Mouse (Mus musculus) midbrain, embryonic 13.5 days (tissue): ENCODE data around the gene Ccnjl. TPM values are rescaled to one million over a fixed set of nuclear protein-coding genes. Genes with fewer than 3 reads are reported as not detected.
A peak's percentile ranks its signal among the peaks of the same experiment; 100 is the strongest.

Source experiments
- ATAC-seq: fragments of 200-750 bp; cut with Nextera tagmentation; 2 replicates; pipeline ENCODE4 v1.8.0; 2017; ENCODE audit warnings: mild to moderate bottlenecking, moderate TSS enrichment, moderate library complexity
- H3K27ac ChIP-seq: fragments of 300-500 bp; sonication (generic); 2 replicates; pipeline ENCODE4 v1.5.1; 2015; ENCODE audit warnings: inconsistent platforms, mild to moderate bottlenecking, moderate library complexity
- H3K27me3 ChIP-seq: fragments of 300-500 bp; sonication (generic); 2 replicates; pipeline ENCODE4 v1.6.1; 2015; ENCODE audit warnings: mild to moderate bottlenecking, inconsistent platforms
- H3K36me3 ChIP-seq: fragments of 300-500 bp; sonication (generic); 2 replicates; pipeline ENCODE4 v1.6.1; 2015; ENCODE audit warnings: mild to moderate bottlenecking, inconsistent platforms
- H3K4me1 ChIP-seq: fragments of 300-500 bp; sonication (generic); replicated peaks from 2 replicates; pipeline ENCODE4 v1.6.1; 2015; ENCODE audit warnings: inconsistent platforms
- H3K4me2 ChIP-seq: fragments of 300-500 bp; sonication (generic); replicated peaks from 2 replicates; pipeline ENCODE4 v1.6.1; 2015; ENCODE audit warnings: moderate library complexity, mild to moderate bottlenecking, inconsistent platforms
- H3K4me3 ChIP-seq: fragments of 300-500 bp; sonication (generic); replicated peaks from 2 replicates; pipeline ENCODE4 v1.5.1; 2015; ENCODE audit warnings: mild to moderate bottlenecking, inconsistent platforms
- H3K9ac ChIP-seq: fragments of 300-500 bp; sonication (generic); replicated peaks from 2 replicates; pipeline ENCODE4 v1.6.1; 2015; ENCODE audit warnings: mild to moderate bottlenecking, inconsistent platforms
- H3K9me3 ChIP-seq: fragments of 300-500 bp; sonication (generic); 2 replicates; pipeline ENCODE4 v1.6.1; 2016; ENCODE audit warnings: mild to moderate bottlenecking, inconsistent platforms
- WGBS: fragments of 180-500 bp; shearing (Covaris S2); methylation state at CpG from one replicate; pipeline ENCODE4 v1.1.7; 2015; 5-methylcytosine and 5-hydroxymethylcytosine counted together
- polyA plus RNA-seq: library from polyadenylated mRNA; unstranded; fragments of >200 nt; fragmentation: Nextera tagmentation; extraction: Ambion mirVana; gene quantifications from 2 replicates; pipeline ENCODE4 v1.2.1, GENCODE M21; 2015

Ccnjl gene
- polyA plus RNA-seq, 1 experiment from 2014 or later = 24.2 TPM

DNA sequence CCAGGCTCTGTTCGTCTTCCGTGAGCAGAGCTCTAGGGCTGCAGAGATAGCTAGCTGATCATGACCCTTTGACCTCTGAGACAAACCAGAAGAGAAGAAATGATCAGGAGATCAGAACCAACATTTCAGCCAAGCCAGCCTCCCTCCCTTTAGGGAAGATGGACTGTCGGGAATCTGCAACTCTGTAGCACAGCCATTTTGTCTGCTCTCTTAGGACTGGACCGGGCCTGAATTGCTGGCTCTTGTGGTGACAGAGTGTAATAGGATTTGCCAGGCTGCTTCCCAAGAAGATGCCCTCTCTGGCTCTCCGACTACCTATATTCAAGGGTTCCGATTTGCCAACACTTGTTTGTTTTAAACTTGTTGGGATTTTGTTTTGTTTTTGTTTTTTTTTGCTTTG lies 24.1 kb downstream of the Ccnjl start:
- Histone ChIP-seq H3K36me3 (peaks cover 14% of the 10 kb centered on the region), H3K4me2 (no peak overlapping the region), H3K27me3 (no peaks in the 10 kb centered on the region), H3K4me3 (no peak overlapping the region), H3K9ac (no peak overlapping the region), H3K4me1 (peaks cover 28% of the 10 kb centered on the region), H3K27ac (no peak overlapping the region), H3K9me3 (no peaks in the 10 kb centered on the region)
- WGBS = 61% methylated on average over 6 of the region's 6 CpGs
- ATAC-seq = no peak

DNA sequence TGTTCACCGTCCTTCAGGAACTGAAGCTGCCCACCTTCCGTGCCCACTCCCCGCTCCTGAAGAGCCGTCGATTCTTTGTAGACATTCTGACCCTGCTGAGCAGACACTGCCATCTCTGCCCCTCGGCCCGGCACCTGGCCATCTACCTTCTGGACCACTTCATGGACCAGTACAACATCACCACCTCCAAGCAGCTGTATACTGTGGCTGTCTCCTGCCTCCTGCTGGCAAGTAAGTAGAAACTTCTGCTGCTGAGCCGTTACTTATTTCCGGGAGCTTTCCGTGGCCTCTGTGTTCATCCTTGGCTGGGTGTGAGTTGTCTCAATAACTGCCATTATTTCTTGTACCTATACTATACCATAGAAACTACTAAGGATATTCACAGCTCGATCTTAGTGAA lies 28.0 kb downstream of the Ccnjl start:
- ATAC-seq = no peak
- H3K27ac ChIP-seq = no peak overlapping the region
- WGBS = 89% methylated on average over 11 of the region's 11 CpGs
- no peak overlapping the region for H3K4me2 ChIP-seq
- H3K27me3 ChIP-seq = no peaks in the 10 kb centered on the region
- H3K4me1 ChIP-seq = peaks cover 17% of the 10 kb centered on the region
- H3K36me3 ChIP-seq = peaks cover 28% of the 10 kb centered on the region
- no peak overlapping the region for H3K4me3 ChIP-seq
- H3K9ac ChIP-seq = no peak overlapping the region
- H3K9me3 ChIP-seq = no peaks in the 10 kb centered on the region

DNA sequence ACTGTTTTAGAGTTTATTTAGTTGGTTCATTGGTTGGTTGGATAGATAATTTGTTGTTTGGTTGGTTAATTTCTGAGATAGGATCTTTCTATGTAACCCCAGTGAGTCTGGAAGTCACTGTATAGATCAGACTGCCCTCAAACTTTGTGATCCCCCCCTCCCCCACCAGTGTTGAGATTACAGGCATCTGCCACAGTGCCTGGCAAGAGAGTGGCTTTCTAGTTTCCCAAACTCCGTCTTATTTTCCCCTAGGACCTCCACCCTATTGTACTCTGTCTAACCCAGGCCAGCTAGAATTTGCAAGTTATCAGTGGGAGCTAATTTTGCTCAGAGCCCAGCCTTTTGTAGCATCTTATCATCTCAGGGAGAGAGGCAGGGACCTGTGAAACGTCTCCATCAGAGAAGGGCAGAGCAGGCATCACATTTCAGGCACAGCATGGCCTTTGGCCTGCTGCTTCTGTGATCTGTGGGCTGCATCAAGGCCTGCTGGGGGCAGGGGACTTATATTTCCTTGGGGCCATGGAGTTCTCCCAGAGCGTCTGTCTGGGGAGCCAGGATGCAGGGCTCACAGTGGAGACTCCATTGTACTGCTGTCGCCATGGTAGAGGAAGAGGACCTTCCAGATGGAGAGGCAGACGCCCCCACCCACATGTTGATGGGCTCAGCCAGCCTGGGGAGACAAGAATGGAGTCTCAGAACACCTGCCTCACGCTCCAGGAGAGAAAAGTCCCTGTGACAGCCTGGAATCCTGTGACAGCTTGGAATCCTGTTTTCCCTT lies 31.1 kb downstream of the Ccnjl start:
- Histone ChIP-seq H3K27me3 (no peaks in the 10 kb centered on the region), H3K4me1 (peaks cover 31% of the 10 kb centered on the region), H3K27ac (peak overlapping the region; percentile 81), H3K9ac (0 out of 2 replicates have a peak overlapping the region, but pooled peaks have one; percentile 46), H3K36me3 (peaks cover 28% of the 10 kb centered on the region), H3K4me2 (no peak overlapping the region), H3K4me3 (no peak overlapping the region), H3K9me3 (no peaks in the 10 kb centered on the region)
- peak; percentile 69 for ATAC-seq
- WGBS = 5% methylated on average over 6 of the region's 6 CpGs

DNA sequence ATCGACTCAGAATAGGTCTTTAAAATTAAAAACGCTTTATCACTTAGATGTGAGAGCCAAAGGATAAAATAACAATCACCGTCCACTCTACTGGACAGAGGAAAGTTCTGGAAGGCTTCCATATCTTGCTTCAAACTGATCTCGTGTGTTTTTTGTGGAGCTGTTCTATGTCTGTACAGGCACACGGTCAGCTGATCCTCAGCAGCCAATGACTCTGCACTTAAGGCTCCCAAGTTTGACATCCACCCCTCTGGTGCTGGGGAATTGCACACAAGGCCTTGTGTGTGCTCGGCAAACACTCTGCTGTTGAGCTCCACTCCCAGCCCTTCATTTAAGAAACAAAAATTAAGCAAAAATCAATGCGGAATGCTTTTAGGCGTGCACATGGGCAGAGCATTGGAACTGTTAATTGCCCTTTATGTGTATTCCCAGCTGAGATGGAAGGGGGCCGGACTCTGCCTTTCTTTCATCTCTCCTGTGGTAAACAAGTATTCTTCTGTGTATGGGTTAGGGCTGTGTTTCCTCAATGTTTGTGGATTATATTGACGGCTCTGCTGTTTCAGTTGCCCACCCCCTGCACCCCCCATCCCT lies 35.2 kb downstream of the Ccnjl start:
- no peak overlapping the region for H3K9ac ChIP-seq
- no peaks in the 10 kb centered on the region for H3K9me3 ChIP-seq
- H3K27me3 ChIP-seq = no peaks in the 10 kb centered on the region
- 65% methylated on average over 10 of the region's 10 CpGs for WGBS
- peak overlapping the region; percentile 44; the same call in 1 of the 2 replicates for H3K27ac ChIP-seq
- no peak for ATAC-seq
- H3K36me3 ChIP-seq = peaks cover 3% of the 10 kb centered on the region; the same call in 1 of the 2 replicates
- H3K4me2 ChIP-seq = no peak overlapping the region
- peaks cover 54% of the 10 kb centered on the region for H3K4me1 ChIP-seq
- no peak overlapping the region for H3K4me3 ChIP-seq

DNA sequence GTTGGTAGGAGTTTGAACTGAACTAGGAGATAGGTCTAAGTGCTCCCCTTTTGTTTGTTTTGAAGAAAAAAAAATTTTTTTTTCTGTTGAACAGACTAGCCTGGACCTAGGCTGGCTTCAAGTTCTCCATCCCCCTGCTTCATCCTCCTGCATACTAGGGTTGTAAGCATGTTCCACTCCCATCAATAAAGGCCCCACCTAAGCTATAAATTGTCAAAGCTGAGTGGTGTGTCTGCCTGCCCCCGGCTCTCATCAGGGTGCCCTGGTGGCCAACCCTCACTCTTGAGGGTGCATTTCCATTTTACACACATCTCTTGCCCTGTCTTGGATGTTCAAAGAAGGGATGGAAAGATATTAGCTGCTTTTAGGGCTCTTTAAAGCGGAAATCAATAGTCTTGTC lies 36.8 kb downstream of the Ccnjl start:
- Histone ChIP-seq H3K9ac (0 out of 2 replicates have a peak overlapping the region, but pooled peaks have one; percentile 16), H3K4me2 (no peak overlapping the region), H3K4me1 (peaks cover 50% of the 10 kb centered on the region), H3K27ac (peak overlapping the region; percentile 67; the same call in 1 of the 2 replicates), H3K4me3 (no peak overlapping the region), H3K36me3 (no peaks in the 10 kb centered on the region), H3K9me3 (no peaks in the 10 kb centered on the region), H3K27me3 (no peaks in the 10 kb centered on the region)
- peak; percentile 46 for ATAC-seq
- 21% methylated on average over 2 of the region's 2 CpGs for WGBS

DNA sequence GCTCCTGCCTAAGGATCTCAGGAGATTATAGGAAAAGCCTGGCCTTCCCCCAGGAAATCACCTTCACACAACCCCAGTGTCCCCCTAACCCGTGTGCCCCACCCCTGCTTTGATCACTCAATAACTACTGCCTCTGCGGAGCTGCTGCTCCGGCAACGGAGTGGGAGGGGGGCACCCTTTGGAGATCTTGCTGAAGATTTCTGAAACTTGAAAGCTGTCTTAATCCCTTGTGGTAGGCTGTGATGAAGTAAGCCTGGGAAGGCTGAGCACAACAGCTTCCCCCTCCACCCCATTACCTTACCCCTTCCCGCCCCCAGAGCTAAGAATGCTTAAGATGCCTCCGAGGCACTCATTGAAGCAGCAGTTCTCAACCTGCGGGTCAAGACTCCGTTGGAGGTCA lies 37.3 kb downstream of the Ccnjl start:
- peak overlapping the region; percentile 67 for H3K27ac ChIP-seq
- H3K27me3 ChIP-seq = no peaks in the 10 kb centered on the region
- 5% methylated on average over 8 of the region's 8 CpGs for WGBS

DNA sequence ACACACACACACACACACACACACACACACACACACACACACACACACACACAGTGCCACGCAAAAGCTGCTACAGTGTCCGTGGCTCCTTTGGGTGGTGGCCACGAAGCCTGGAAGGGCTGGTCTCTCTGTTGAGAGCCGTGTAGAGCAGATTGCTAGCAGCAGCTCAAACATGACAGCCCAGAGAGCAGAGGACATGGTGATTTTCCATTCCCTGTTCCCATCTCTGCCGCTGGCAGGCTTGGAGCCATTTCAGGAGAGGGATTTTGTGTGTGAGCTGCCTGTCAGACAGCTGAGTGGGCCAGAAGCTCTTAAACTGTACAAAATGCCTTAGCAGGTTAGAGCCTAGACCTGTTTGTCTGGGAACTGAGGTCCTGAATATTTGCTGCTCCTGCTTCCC lies 38.1 kb downstream of the Ccnjl start:
- Histone ChIP-seq H3K9ac (no peak overlapping the region), H3K27me3 (no peaks in the 10 kb centered on the region), H3K36me3 (no peaks in the 10 kb centered on the region), H3K9me3 (no peaks in the 10 kb centered on the region), H3K4me3 (no peak overlapping the region), H3K27ac (peak overlapping the region; percentile 67), H3K4me1 (peaks cover 56% of the 10 kb centered on the region), H3K4me2 (no peak overlapping the region)
- ATAC-seq = no peak
- WGBS = 52% methylated on average over 5 of the region's 5 CpGs

More for the DNA sequence above, 37.3 kb downstream of the Ccnjl start:
- H3K9ac ChIP-seq = 0 out of 2 replicates have a peak overlapping the region, but pooled peaks have one; percentile 16
- H3K4me1 ChIP-seq = peaks cover 50% of the 10 kb centered on the region
- no peak overlapping the region for H3K4me3 ChIP-seq
- no peaks in the 10 kb centered on the region for H3K9me3 ChIP-seq
- peak; percentile 73 for ATAC-seq
- no peaks in the 10 kb centered on the region for H3K36me3 ChIP-seq
- H3K4me2 ChIP-seq = no peak overlapping the region

DNA sequence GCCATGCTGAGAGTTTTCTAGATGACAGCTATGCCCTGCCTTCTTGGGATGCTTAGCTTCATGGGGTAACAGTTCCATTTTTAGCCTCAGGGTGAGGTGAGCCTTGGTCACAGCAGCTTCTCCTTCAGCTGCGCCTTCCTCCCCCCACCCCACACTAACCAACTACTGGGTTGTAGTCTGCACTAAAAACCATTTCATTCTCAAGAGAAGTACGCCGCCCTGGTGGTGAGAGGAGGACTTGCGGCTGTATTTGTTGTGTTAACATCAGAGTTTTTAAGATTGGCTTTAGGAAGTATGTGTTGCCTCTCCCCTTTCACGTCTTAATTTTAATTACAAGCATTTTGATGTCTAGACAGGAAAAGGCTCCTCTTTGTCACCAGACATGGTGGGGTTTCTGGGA lies 39.7 kb downstream of the Ccnjl start:
- 62% methylated on average over 5 of the region's 5 CpGs for WGBS
- no peak for ATAC-seq

DNA sequence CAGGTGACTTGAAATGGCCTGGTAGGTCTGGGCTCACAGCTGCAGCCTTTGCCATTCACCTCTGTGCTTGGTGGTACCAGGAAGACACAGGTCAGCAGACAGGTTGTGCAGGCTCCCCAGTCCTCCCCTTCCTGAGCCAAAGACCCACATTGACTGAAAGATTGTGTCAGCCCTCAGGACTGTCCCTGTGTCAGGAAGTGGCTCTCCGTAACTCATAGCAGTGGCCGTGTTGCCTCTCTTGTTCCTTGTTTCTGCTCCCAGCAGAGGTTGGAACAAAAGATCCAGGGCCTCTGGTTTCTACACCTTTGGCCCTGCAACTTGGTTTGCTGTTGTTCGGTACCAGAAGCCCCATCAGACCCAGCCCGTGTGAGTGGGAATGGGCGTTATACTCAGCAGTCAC lies 40.6 kb downstream of the Ccnjl start:
- Histone ChIP-seq H3K4me2 (no peak overlapping the region), H3K36me3 (no peaks in the 10 kb centered on the region), H3K27me3 (no peaks in the 10 kb centered on the region), H3K4me3 (no peak overlapping the region), H3K4me1 (peaks cover 56% of the 10 kb centered on the region), H3K9me3 (no peaks in the 10 kb centered on the region), H3K9ac (no peak overlapping the region), H3K27ac (peak overlapping the region; percentile 52)
- no peak for ATAC-seq
- 83% methylated on average over 5 of the region's 5 CpGs for WGBS

More for the DNA sequence above, 39.7 kb downstream of the Ccnjl start:
- no peaks in the 10 kb centered on the region for H3K9me3 ChIP-seq
- H3K4me2 ChIP-seq = no peak overlapping the region
- H3K4me3 ChIP-seq = no peak overlapping the region
- no peak overlapping the region for H3K27ac ChIP-seq
- H3K27me3 ChIP-seq = no peaks in the 10 kb centered on the region
- H3K36me3 ChIP-seq = no peaks in the 10 kb centered on the region
- peaks cover 65% of the 10 kb centered on the region for H3K4me1 ChIP-seq
- no peak overlapping the region for H3K9ac ChIP-seq

DNA sequence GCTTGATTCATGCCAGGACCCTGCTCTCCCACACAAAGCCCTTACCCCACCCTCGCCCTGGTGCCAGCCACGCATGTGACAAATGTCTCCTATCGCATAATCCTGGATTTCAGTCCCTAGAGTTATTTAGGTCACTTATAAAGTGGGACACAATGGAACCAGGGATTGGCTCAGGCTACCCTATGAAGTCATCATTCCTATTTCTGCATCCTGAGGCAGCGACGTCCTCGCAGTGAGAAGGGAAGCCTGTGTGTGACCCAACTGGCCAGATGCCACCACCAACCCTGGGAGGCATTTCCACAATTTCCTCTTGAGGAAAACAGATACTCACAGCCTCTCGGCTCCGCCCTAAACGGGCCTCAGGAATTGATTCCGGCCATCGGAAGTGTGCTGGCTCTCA lies 41.0 kb downstream of the Ccnjl start:
- Histone ChIP-seq H3K27me3 (no peaks in the 10 kb centered on the region), H3K27ac (peak overlapping the region; percentile 52; the same call in 1 of the 2 replicates), H3K4me2 (no peak overlapping the region), H3K36me3 (no peaks in the 10 kb centered on the region), H3K9ac (no peak overlapping the region), H3K9me3 (no peaks in the 10 kb centered on the region), H3K4me1 (peaks cover 52% of the 10 kb centered on the region), H3K4me3 (no peak overlapping the region)
- ATAC-seq = no peak
- WGBS = 77% methylated on average over 11 of the region's 11 CpGs

DNA sequence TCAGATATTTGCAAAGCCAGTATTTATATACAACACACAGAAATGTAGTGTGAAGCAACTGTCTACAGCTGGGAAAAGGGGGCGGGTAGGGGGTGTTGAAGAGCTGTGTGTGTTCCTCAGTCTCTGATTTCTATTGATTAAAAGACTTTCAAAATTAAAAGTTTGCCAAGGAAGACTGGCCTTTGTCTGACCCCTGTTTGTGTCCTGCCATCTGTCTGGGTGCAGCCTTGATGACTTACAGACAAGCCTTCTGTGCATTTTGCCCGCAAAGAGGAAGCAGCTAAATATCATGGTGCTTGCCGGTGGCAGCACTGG lies 46.4 kb downstream of the Ccnjl start:
- no peaks in the 10 kb centered on the region for H3K27me3 ChIP-seq
- ATAC-seq = no peak

DNA sequence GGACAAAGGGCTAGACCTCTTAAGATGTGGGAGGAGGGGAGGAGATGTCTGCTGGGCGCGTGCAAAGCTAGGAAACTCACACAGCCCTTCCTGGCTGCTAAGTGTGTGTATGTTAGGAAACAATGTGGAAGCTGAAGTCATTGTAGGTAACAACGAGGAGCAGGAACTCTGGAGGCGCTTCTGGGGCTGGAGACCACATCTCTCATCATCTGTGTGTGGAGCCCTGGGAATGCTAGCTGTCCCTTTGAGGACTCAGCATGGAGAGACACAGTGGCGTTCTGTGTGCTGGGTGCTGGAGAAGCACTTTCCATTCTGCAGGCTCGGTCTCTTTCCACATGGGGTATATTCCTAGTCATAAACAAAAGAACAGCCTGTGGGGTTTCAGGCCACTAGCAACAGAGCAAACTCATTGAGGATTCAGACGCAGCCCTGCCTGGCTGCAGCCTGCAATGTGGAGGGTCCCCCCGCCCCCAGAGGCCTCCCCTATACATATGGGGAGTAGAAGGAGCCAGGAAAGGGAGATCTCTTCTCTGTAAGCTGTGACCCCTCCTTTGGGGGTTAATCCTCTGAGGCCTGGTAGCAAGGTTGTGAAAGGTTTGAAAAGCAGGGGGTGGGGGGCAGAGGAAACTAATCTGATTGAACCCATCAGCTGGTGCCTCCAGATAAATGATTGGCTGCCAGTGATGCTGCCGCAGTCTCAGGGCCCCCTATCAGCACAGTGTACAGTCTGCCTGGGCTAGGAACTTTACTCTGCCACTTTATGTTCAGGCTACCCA lies 47.0 kb downstream of the Ccnjl start:
- ATAC-seq = peak; percentile 96
- Histone ChIP-seq H3K9ac (peak overlapping the region; percentile 21), H3K4me1 (peaks cover 43% of the 10 kb centered on the region), H3K4me3 (no peak overlapping the region), H3K27me3 (no peaks in the 10 kb centered on the region), H3K36me3 (peaks cover 8% of the 10 kb centered on the region), H3K9me3 (no peaks in the 10 kb centered on the region), H3K27ac (peak overlapping the region; percentile 94), H3K4me2 (peak overlapping the region; percentile 40)
- 1% methylated on average over 9 of the region's 9 CpGs for WGBS

More for the DNA sequence above, 46.4 kb downstream of the Ccnjl start:
- Histone ChIP-seq H3K9ac (peak overlapping the region; percentile 21; the same call in 1 of the 2 replicates), H3K4me3 (no peak overlapping the region), H3K36me3 (peaks cover 4% of the 10 kb centered on the region), H3K9me3 (no peaks in the 10 kb centered on the region), H3K4me1 (peaks cover 48% of the 10 kb centered on the region), H3K27ac (peak overlapping the region; percentile 94), H3K4me2 (peak overlapping the region; percentile 40)
- 8% methylated on average over 3 of the region's 3 CpGs for WGBS
